In the genomic region with DNA sequence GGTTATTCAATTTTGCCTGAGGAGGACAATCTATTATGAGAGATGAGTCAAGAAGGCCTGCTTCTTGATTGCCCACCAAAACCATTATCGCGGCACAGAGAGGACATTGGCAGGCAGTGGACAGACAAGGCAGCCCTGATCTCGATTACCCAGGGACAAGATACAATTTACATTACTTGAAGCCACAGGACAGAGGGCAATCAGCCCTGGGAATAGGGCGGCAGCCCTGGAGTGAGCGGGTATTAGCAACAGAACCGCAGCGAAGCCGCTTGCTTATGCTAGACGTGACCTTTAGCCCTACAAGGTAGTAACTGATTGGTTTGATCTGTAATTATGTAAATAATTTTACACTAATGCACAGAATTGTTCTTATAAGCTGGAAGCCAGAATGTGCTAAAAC, we compare ENCODE assay signal across 31 mouse cellular contexts.
DNase-seq lines count a peak whose midpoint lies in the region; ATAC-seq and TF ChIP-seq lines count a peak whose summit lies in the region.
"Had no signal": no experiment of that assay in that cellular context is flagged by ENCODE, and none has a peak within 500 bp of the region (broad histone marks: within the 10 kb centered on the region; RNA-seq: fewer than 3 reads in every experiment).

No protein-coding gene starts in this region.

- DNase-seq in forebrain, embryonic 10.5 days (ENCODE audit: extremely low spot score, low spot score) = no peak
- DNase-seq in limb, embryonic 10.5 days (ENCODE audit: low spot score) = no peak
- DNase-seq in brain, embryonic 14.5 days (ENCODE audit: low read depth) = peak; percentile 19
- DNase-seq in limb, embryonic 14.5 days (ENCODE audit: low spot score) = no peak
- no peak for DNase-seq in cerebellum, adult 8-10 months
- DNase-seq: adrenal gland, postnatal 10 days; adrenal gland, postnatal 36 days; B cell, adult 2 months; cerebellum, adult 11 months; cerebellum, adult 2 months; cerebellum, postnatal 10 days; forebrain, postnatal 0 days; gastrocnemius, adult 2 months; gastrocnemius, postnatal 14 days; heart, adult 18-20 months; heart, postnatal 10 days; heart, postnatal 4 days had no signal

- ATAC-seq in forebrain, embryonic 12.5 days (ENCODE audit: low FRiP score) = 0 out of 2 replicates have a peak, but pooled peaks have one; percentile 23
- no peak for ATAC-seq in limb, embryonic 12.5 days (ENCODE audit: insufficient number of reproducible peaks, insufficient read depth, low FRiP score, low TSS enrichment, low read depth)
- ATAC-seq in limb, embryonic 14.5 days (ENCODE audit: low FRiP score, low read depth) = no peak
- ATAC-seq: forebrain, embryonic 14.5 days; forebrain, postnatal 0 days; hindbrain, embryonic 16.5 days; intestine, embryonic 15.5 days; Patski had no signal

- no peak overlapping the region for H3K9ac ChIP-seq in forebrain, embryonic 12.5 days
- no peak overlapping the region for H3K9ac ChIP-seq in limb, embryonic 12.5 days (replicated peaks)
- no peak overlapping the region for H3K9ac ChIP-seq in limb, embryonic 14.5 days (ENCODE audit: low read depth, low read length, severe bottlenecking)
- H3K9ac ChIP-seq: embryonic facial prominence, embryonic 13.5 days; forebrain, postnatal 0 days; heart, embryonic 12.5 days; heart, embryonic 15.5 days; hindbrain, embryonic 13.5 days; intestine, embryonic 15.5 days had no signal

- no peaks in the 10 kb centered on the region for H3K27me3 ChIP-seq in forebrain, embryonic 12.5 days
- H3K27me3 ChIP-seq in forebrain, embryonic 10.5 days (ENCODE audit: poor library complexity, severe bottlenecking) = no peaks in the 10 kb centered on the region
- peaks cover 3% of the 10 kb centered on the region for H3K27me3 ChIP-seq in limb, embryonic 12.5 days
- H3K27me3 ChIP-seq in limb, embryonic 10.5 days (ENCODE audit: low read depth, poor library complexity, severe bottlenecking) = no peaks in the 10 kb centered on the region
- no peaks in the 10 kb centered on the region for H3K27me3 ChIP-seq in limb, embryonic 14.5 days (ENCODE audit: control insufficient read depth, insufficient read depth, low read length)
- H3K27me3 ChIP-seq: CH12.LX; heart, embryonic 12.5 days; heart, embryonic 15.5 days; hindbrain, embryonic 13.5 days; intestine, embryonic 15.5 days; Patski had no signal

- no peak overlapping the region for H3K27ac ChIP-seq in forebrain, embryonic 12.5 days
- H3K27ac ChIP-seq in forebrain, embryonic 10.5 days = no peak overlapping the region
- H3K27ac ChIP-seq in limb, embryonic 12.5 days = no peak overlapping the region
- H3K27ac ChIP-seq in limb, embryonic 10.5 days = no peak overlapping the region
- no peak overlapping the region for H3K27ac ChIP-seq in limb, embryonic 14.5 days (replicated peaks; ENCODE audit: low read depth, low read length)
- H3K27ac ChIP-seq: embryonic facial prominence, embryonic 10.5 days; embryonic facial prominence, embryonic 13.5 days; gastrocnemius, adult 2 months; heart, embryonic 15.5 days; hindbrain, embryonic 13.5 days; intestine, embryonic 15.5 days had no signal

- WGBS in forebrain, embryonic 12.5 days = 77% methylated on average over 9 of the region's 9 CpGs
- 88% methylated on average over 9 of the region's 9 CpGs for WGBS in forebrain, embryonic 10.5 days
- WGBS in limb, embryonic 12.5 days = 66% methylated on average over 9 of the region's 9 CpGs
- 85% methylated on average over 9 of the region's 9 CpGs for WGBS in limb, embryonic 10.5 days
- WGBS in limb, embryonic 14.5 days = 61% methylated on average over 9 of the region's 9 CpGs

- H3K9me3 ChIP-seq in forebrain, embryonic 12.5 days = no peaks in the 10 kb centered on the region
- H3K9me3 ChIP-seq in forebrain, embryonic 10.5 days = no peaks in the 10 kb centered on the region
- no peaks in the 10 kb centered on the region for H3K9me3 ChIP-seq in limb, embryonic 12.5 days
- H3K9me3 ChIP-seq in limb, embryonic 10.5 days (replicated peaks) = no peaks in the 10 kb centered on the region
- no peaks in the 10 kb centered on the region for H3K9me3 ChIP-seq in limb, embryonic 14.5 days (ENCODE audit: control insufficient read depth, low read length)
- H3K9me3 ChIP-seq: embryonic facial prominence, embryonic 10.5 days; embryonic facial prominence, embryonic 13.5 days; heart, embryonic 12.5 days; heart, embryonic 15.5 days; hindbrain, embryonic 13.5 days; intestine, embryonic 15.5 days had no signal

- H3K4me2 ChIP-seq in forebrain, embryonic 12.5 days = no peak overlapping the region
- H3K4me2 ChIP-seq in limb, embryonic 12.5 days = 0 out of 2 replicates have a peak overlapping the region, but pooled peaks have one; percentile 6
- H3K4me2 ChIP-seq in limb, embryonic 14.5 days (replicated peaks; ENCODE audit: low read depth, low read length, severe bottlenecking) = 0 out of 2 replicates have a peak overlapping the region, but pooled peaks have one; percentile 5
- H3K4me2 ChIP-seq: embryonic facial prominence, embryonic 13.5 days; heart, embryonic 12.5 days; heart, embryonic 15.5 days; hindbrain, embryonic 13.5 days had no signal

- no peak overlapping the region for H3K4me3 ChIP-seq in forebrain, embryonic 12.5 days (replicated peaks)
- no peak overlapping the region for H3K4me3 ChIP-seq in forebrain, embryonic 10.5 days
- H3K4me3 ChIP-seq in limb, embryonic 12.5 days (replicated peaks) = no peak overlapping the region
- no peak overlapping the region for H3K4me3 ChIP-seq in limb, embryonic 10.5 days
- H3K4me3 ChIP-seq in limb, embryonic 14.5 days (replicated peaks; ENCODE audit: low read length) = no peak overlapping the region
- H3K4me3 ChIP-seq: embryonic facial prominence, embryonic 10.5 days; embryonic facial prominence, embryonic 13.5 days; erythroblast, embryonic 14.5 days; gastrocnemius, adult 2 months; heart, embryonic 12.5 days; heart, embryonic 15.5 days; hindbrain, embryonic 13.5 days; intestine, embryonic 15.5 days had no signal

- no peak for TF ChIP-seq POLR2A in brain, embryonic 14.5 days (IDR thresholded peaks at IDR 0.05; ENCODE audit: borderline replicate concordance, extremely low read depth, insufficient read depth, insufficient read length, poor library complexity, severe bottlenecking)
- no peak for TF ChIP-seq POLR2A in limb, embryonic 14.5 days (IDR thresholded peaks at IDR 0.05; ENCODE audit: borderline replicate concordance, extremely low read depth, insufficient read depth, insufficient read length)

- no peak for TF ChIP-seq CTCF in brain, embryonic 14.5 days (IDR thresholded peaks at IDR 0.05; ENCODE audit: borderline replicate concordance, extremely low read depth, insufficient read depth, insufficient read length)

- H3K4me1 ChIP-seq in forebrain, embryonic 12.5 days = no peaks in the 10 kb centered on the region
- H3K4me1 ChIP-seq in forebrain, embryonic 10.5 days = no peaks in the 10 kb centered on the region
- peaks cover 11% of the 10 kb centered on the region for H3K4me1 ChIP-seq in limb, embryonic 12.5 days (replicated peaks)
- H3K4me1 ChIP-seq in limb, embryonic 10.5 days = peaks cover 13% of the 10 kb centered on the region
- peaks cover 13% of the 10 kb centered on the region for H3K4me1 ChIP-seq in limb, embryonic 14.5 days (ENCODE audit: control insufficient read depth, insufficient read depth, low read length)
- H3K4me1 ChIP-seq: embryonic facial prominence, embryonic 13.5 days; heart, embryonic 12.5 days; heart, embryonic 15.5 days had no signal

- no peaks in the 10 kb centered on the region for H3K36me3 ChIP-seq in forebrain, embryonic 12.5 days (replicated peaks)
- no peaks in the 10 kb centered on the region for H3K36me3 ChIP-seq in forebrain, embryonic 10.5 days (replicated peaks)
- H3K36me3 ChIP-seq in limb, embryonic 12.5 days = no peaks in the 10 kb centered on the region
- H3K36me3 ChIP-seq in limb, embryonic 10.5 days = no peaks in the 10 kb centered on the region
- H3K36me3 ChIP-seq in limb, embryonic 14.5 days (ENCODE audit: control insufficient read depth, insufficient read depth, low read length) = no peaks in the 10 kb centered on the region
- H3K36me3 ChIP-seq: embryonic facial prominence, embryonic 10.5 days; embryonic facial prominence, embryonic 13.5 days; G1E; heart, embryonic 12.5 days; heart, embryonic 15.5 days; hindbrain, embryonic 13.5 days; intestine, embryonic 15.5 days had no signal
